Mouse (Mus musculus) hindbrain, embryonic 16.5 days (tissue): ENCODE results near the gene Cep41. TPM values are rescaled to one million over a fixed set of nuclear protein-coding genes. Genes with fewer than 3 reads are reported as not detected.

Experiments used
- ATAC-seq: fragments of 200-750 bp; cut with Nextera tagmentation; 2 replicates; pipeline ENCODE4 v1.8.0; 2017; ENCODE audit warnings: moderate TSS enrichment, moderate library complexity
- H3K27ac ChIP-seq: fragments of 300-500 bp; sonication (generic); 2 replicates; pipeline ENCODE4 v1.5.1; 2014; ENCODE audit warnings: low read depth, mild to moderate bottlenecking, control low read depth, low read length, moderate library complexity
- H3K27me3 ChIP-seq: fragments of 300-500 bp; sonication (generic); replicated peaks from 2 replicates; pipeline ENCODE4 v1.6.1; 2014; ENCODE audit warnings: low read length; ENCODE audit not compliant: control insufficient read depth, insufficient read depth
- H3K36me3 ChIP-seq: fragments of 300-500 bp; sonication (generic); 2 replicates; pipeline ENCODE4 v1.6.1; 2014; ENCODE audit warnings: mild to moderate bottlenecking, low read length, moderate library complexity, mixed read lengths; ENCODE audit not compliant: control insufficient read depth, insufficient read depth
- H3K4me1 ChIP-seq: fragments of 300-500 bp; sonication (generic); 2 replicates; pipeline ENCODE4 v1.6.1; 2014; ENCODE audit warnings: low read depth, low read length; ENCODE audit not compliant: control insufficient read depth, insufficient read depth
- H3K4me2 ChIP-seq: fragments of 300-500 bp; sonication (generic); 2 replicates; pipeline ENCODE4 v1.6.1; 2014; ENCODE audit warnings: mild to moderate bottlenecking, low read length, control low read depth, moderate library complexity
- H3K4me3 ChIP-seq: fragments of 300-500 bp; sonication (generic); 2 replicates; pipeline ENCODE4 v1.5.1; 2014; ENCODE audit warnings: mild to moderate bottlenecking, low read length, control low read depth, moderate library complexity
- H3K9ac ChIP-seq: fragments of 300-500 bp; sonication (generic); 2 replicates; pipeline ENCODE4 v1.6.1; 2014; ENCODE audit warnings: low read depth, mild to moderate bottlenecking, control low read depth, low read length, moderate library complexity
- H3K9me3 ChIP-seq: fragments of 300-500 bp; sonication (generic); 2 replicates; pipeline ENCODE4 v1.6.1; 2014; ENCODE audit warnings: mild to moderate bottlenecking, low read length, moderate library complexity; ENCODE audit not compliant: control insufficient read depth
- WGBS: fragments of 180-500 bp; shearing (Covaris S2); extraction: QIAGEN DNeasy Blood & Tissue Kit; methylation state at CpG from one replicate; pipeline ENCODE4 v1.1.7; 2014; 5-methylcytosine and 5-hydroxymethylcytosine counted together
- polyA plus RNA-seq: library from polyadenylated mRNA; unstranded; fragments of >200 nt; fragmentation: Nextera tagmentation; extraction: Ambion mirVana; gene quantifications from 2 replicates; pipeline ENCODE4 v1.2.1, GENCODE M21; 2015

Cep41 gene
- polyA plus RNA-seq, 1 experiment from 2014 or later: 10.4 TPM

GRCm38 (mm10) chr6:30700182-30700581 is 6.6 kb upstream of the Cep41 start:
- no peaks in the 10 kb centered on the region for H3K4me1 ChIP-seq
- H3K27ac ChIP-seq: no peak overlapping the region
- no peak overlapping the region for H3K4me3 ChIP-seq
- no peak overlapping the region for H3K9ac ChIP-seq
- no peaks in the 10 kb centered on the region for H3K9me3 ChIP-seq
- no peaks in the 10 kb centered on the region for H3K36me3 ChIP-seq
- 77% methylated on average over 6 of the region's 6 CpGs for WGBS
- no peak for ATAC-seq
- H3K4me2 ChIP-seq: no peak overlapping the region
- no peaks in the 10 kb centered on the region for H3K27me3 ChIP-seq

- Histone ChIP-seq H3K27ac (no peak overlapping the region), H3K9me3 (no peaks in the 10 kb centered on the region), H3K27me3 (no peaks in the 10 kb centered on the region), H3K9ac (no peak overlapping the region), H3K4me2 (no peak overlapping the region), H3K4me3 (no peak overlapping the region), H3K36me3 (no peaks in the 10 kb centered on the region), H3K4me1 (peaks cover 4% of the 10 kb centered on the region; the same call in 1 of the 2 replicates)
- 93% methylated on average over 4 of the region's 4 CpGs for WGBS
- no peak for ATAC-seq
Observed at GRCm38 (mm10) chr6:30698036-30698435, 4.5 kb upstream of the Cep41 start.

GRCm38 (mm10) chr6:30697464-30697863 is 3.9 kb upstream of the Cep41 start:
- ATAC-seq: no peak
- Histone ChIP-seq H3K4me1 (peaks cover 8% of the 10 kb centered on the region; the same call in 1 of the 2 replicates), H3K9me3 (no peaks in the 10 kb centered on the region), H3K27ac (no peak overlapping the region), H3K9ac (no peak overlapping the region), H3K27me3 (no peaks in the 10 kb centered on the region), H3K4me3 (no peak overlapping the region), H3K36me3 (no peaks in the 10 kb centered on the region), H3K4me2 (no peak overlapping the region)
- 40% methylated on average over 5 of the region's 5 CpGs for WGBS

GRCm38 (mm10) chr6:30695124-30695523 is 1.6 kb upstream of the Cep41 start:
- 94% methylated on average over 8 of the region's 8 CpGs for WGBS
- H3K4me2 ChIP-seq: no peak overlapping the region
- no peaks in the 10 kb centered on the region for H3K36me3 ChIP-seq
- ATAC-seq: no peak
- H3K27me3 ChIP-seq: no peaks in the 10 kb centered on the region
- H3K4me3 ChIP-seq: no peak overlapping the region
- peaks cover 8% of the 10 kb centered on the region; the same call in 1 of the 2 replicates for H3K4me1 ChIP-seq
- no peak overlapping the region for H3K9ac ChIP-seq
- no peaks in the 10 kb centered on the region for H3K9me3 ChIP-seq
- no peak overlapping the region for H3K27ac ChIP-seq

GRCm38 (mm10) chr6:30694209-30694608 is 660 bp upstream of the Cep41 start:
- Histone ChIP-seq H3K4me2 (peak overlapping the region; percentile 75), H3K36me3 (no peaks in the 10 kb centered on the region), H3K27ac (peak overlapping the region; percentile 93), H3K27me3 (no peaks in the 10 kb centered on the region), H3K4me1 (peaks cover 8% of the 10 kb centered on the region; the same call in 1 of the 2 replicates), H3K9me3 (no peaks in the 10 kb centered on the region), H3K4me3 (peak overlapping the region; percentile 65), H3K9ac (peak overlapping the region; percentile 30; the same call in 1 of the 2 replicates)
- ATAC-seq: peak; percentile 13
- 16% methylated on average over 6 of the region's 6 CpGs for WGBS

GRCm38 (mm10) chr6:30692826-30693225 is 723 bp downstream of the Cep41 start:
- Histone ChIP-seq H3K9ac (peak overlapping the region; percentile 78), H3K27me3 (no peaks in the 10 kb centered on the region), H3K27ac (peak overlapping the region; percentile 93), H3K36me3 (no peaks in the 10 kb centered on the region), H3K4me3 (peak overlapping the region; percentile 65), H3K9me3 (no peaks in the 10 kb centered on the region), H3K4me2 (peak overlapping the region; percentile 75), H3K4me1 (peaks cover 8% of the 10 kb centered on the region; the same call in 1 of the 2 replicates)
- no peak for ATAC-seq
- 74% methylated on average over 5 of the region's 5 CpGs for WGBS

GRCm38 (mm10) chr6:30687198-30687597 is 6.4 kb downstream of the Cep41 start:
- no peaks in the 10 kb centered on the region for H3K36me3 ChIP-seq
- no peak overlapping the region for H3K27ac ChIP-seq
- ATAC-seq: no peak
- WGBS: 92% methylated on average over 7 of the region's 7 CpGs
- no peak overlapping the region for H3K4me3 ChIP-seq
- H3K9me3 ChIP-seq: no peaks in the 10 kb centered on the region
- H3K4me1 ChIP-seq: peaks cover 6% of the 10 kb centered on the region
- no peaks in the 10 kb centered on the region for H3K27me3 ChIP-seq
- H3K9ac ChIP-seq: no peak overlapping the region
- H3K4me2 ChIP-seq: no peak overlapping the region

- Histone ChIP-seq H3K4me2 (no peak overlapping the region), H3K27me3 (no peaks in the 10 kb centered on the region), H3K4me1 (peaks cover 6% of the 10 kb centered on the region), H3K27ac (no peak overlapping the region), H3K4me3 (no peak overlapping the region), H3K9me3 (no peaks in the 10 kb centered on the region), H3K9ac (no peak overlapping the region), H3K36me3 (no peaks in the 10 kb centered on the region)
- ATAC-seq: no peak
- 69% methylated on average over 1 of the region's 1 CpGs for WGBS
Observed at GRCm38 (mm10) chr6:30684570-30684969, 9.0 kb downstream of the Cep41 start.

GRCm38 (mm10) chr6:30681935-30682900 is 11.3 kb downstream of the Cep41 start:
- no peak overlapping the region for H3K4me3 ChIP-seq
- no peaks in the 10 kb centered on the region for H3K36me3 ChIP-seq
- no peaks in the 10 kb centered on the region for H3K27me3 ChIP-seq
- no peak overlapping the region for H3K4me2 ChIP-seq
- H3K9ac ChIP-seq: peak overlapping the region; percentile 14; the same call in 1 of the 2 replicates
- WGBS: 56% methylated on average over 13 of the region's 13 CpGs
- H3K9me3 ChIP-seq: no peaks in the 10 kb centered on the region
- H3K27ac ChIP-seq: peak overlapping the region; percentile 20; the same call in 1 of the 2 replicates
- ATAC-seq: no peak
- peaks cover 13% of the 10 kb centered on the region for H3K4me1 ChIP-seq
